Mouse (Mus musculus): ENCODE measurements around the gene S1pr1.

DNA sequence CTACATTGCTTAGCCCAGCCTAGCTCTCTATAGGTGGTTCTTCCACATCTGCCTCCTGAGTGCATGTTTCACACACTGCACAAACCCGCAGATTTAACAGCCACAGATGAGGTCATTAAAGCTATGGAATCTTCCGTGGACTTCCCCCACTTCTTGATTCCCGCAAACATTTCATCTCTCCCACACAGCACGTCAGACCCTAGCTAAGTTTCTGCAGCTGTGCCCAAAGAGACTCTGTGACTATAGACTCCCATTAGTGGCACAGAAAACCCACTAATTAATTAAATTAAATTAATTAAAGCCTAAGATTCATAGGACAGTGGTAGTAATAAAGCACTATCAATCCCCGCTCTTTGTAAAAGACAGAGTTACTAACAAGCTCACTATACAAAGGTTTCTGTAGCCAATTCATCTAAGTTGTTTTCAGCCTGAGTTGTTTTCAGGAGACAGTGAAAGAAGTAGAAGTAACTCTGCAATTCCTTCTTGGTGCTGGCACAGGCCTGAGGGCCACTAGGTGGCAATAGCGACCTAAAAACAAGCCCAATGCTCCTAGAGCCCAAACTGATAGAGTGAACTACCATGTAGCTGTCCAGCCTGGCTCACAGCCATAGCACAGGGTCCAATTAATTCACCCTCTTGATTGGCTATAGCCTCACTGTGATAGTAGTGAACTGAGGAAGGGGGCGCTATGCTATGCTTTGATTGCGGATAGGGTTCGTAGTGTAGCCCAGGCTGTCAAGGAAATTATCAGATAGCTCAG, 54.0 kb downstream of the S1pr1 start:
- peak; percentile 83 to 84 (median 83) for TF ChIP-seq CTCF (IDR thresholded peaks at IDR 0.05 in 2 of 3, conservative IDR thresholded peaks at IDR 0.05 in 1 of 3; ENCODE audit: control insufficient read depth in 1 of 3, insufficient read depth in 1 of 3, low read depth in 2 of 3, low read length in 3 of 3, poor library complexity in 1 of 3, severe bottlenecking in 1 of 3)
- no peak for TF ChIP-seq CHD1 (IDR thresholded peaks at IDR 0.05; ENCODE audit: low read depth, low read length)
- TF ChIP-seq USF2 (IDR thresholded peaks at IDR 0.05; ENCODE audit: borderline replicate concordance in 1 of 2, insufficient read depth in 1 of 2, low read depth in 1 of 2, low read length in 2 of 2), result no peak
- no peak for TF ChIP-seq TCF12 (IDR thresholded peaks at IDR 0.05; ENCODE audit: low read depth, low read length)

Measured in MEL (cell line).